Mouse (Mus musculus) lung, embryonic 14.5 days (tissue): Measurements from ENCODE around the gene Grin3b. TPM values are rescaled to one million over a fixed set of nuclear protein-coding genes. Genes with fewer than 3 reads are reported as not detected.
A peak's percentile ranks its signal among the peaks of the same experiment; 100 is the strongest.

Experiments
- ATAC-seq: fragments of 200-750 bp; cut with Nextera tagmentation; 2 replicates; pipeline ENCODE4 v1.8.0; 2017; ENCODE audit warnings: mild to moderate bottlenecking, moderate TSS enrichment, moderate library complexity; ENCODE audit not compliant: insufficient read depth
- DNase-seq: peaks from one replicate; pipeline ENCODE4 v3.0.0-alpha.2; 2015
- H3K27ac ChIP-seq: fragments of 300-500 bp; sonication (generic); 2 replicates; pipeline ENCODE4 v1.5.1; 2014; ENCODE audit warnings: low read depth, mild to moderate bottlenecking, moderate library complexity
- H3K27me3 ChIP-seq: fragments of 300-500 bp; sonication (generic); 2 replicates; pipeline ENCODE4 v1.6.1; 2014; ENCODE audit warnings: low read length, control low read depth; ENCODE audit not compliant: insufficient read depth
- H3K36me3 ChIP-seq: fragments of 300-500 bp; sonication (generic); 2 replicates; pipeline ENCODE4 v1.6.1; 2014; ENCODE audit warnings: control low read depth; ENCODE audit not compliant: insufficient read depth
- H3K4me1 ChIP-seq: fragments of 300-500 bp; sonication (generic); 2 replicates; pipeline ENCODE4 v1.6.1; 2014; ENCODE audit warnings: antibody characterized with exemption, control low read depth; ENCODE audit not compliant: insufficient read depth
- H3K4me2 ChIP-seq: fragments of 300-500 bp; sonication (generic); 2 replicates; pipeline ENCODE4 v1.6.1; 2014; ENCODE audit warnings: mild to moderate bottlenecking
- H3K4me3 ChIP-seq: fragments of 300-500 bp; sonication (generic); 2 replicates; pipeline ENCODE4 v1.5.1; 2014; ENCODE audit warnings: low read depth, low read length
- H3K9ac ChIP-seq: fragments of 300-500 bp; sonication (generic); 2 replicates; pipeline ENCODE4 v1.6.1; 2014
- H3K9me3 ChIP-seq: fragments of 300-500 bp; sonication (generic); 2 replicates; pipeline ENCODE4 v1.6.1; 2016; ENCODE audit warnings: low read depth, low read length, control low read depth
- CTCF ChIP-seq: IDR thresholded peaks from 2 replicates; pipeline ENCODE4 v1.5.1; 2016; ENCODE audit warnings: antibody characterized with exemption, low read depth
- WGBS: fragments of 180-500 bp; shearing (Covaris S2); extraction: QIAGEN DNeasy Blood & Tissue Kit; methylation state at CpG from one replicate; pipeline ENCODE4 v1.1.7; 2014; 5-methylcytosine and 5-hydroxymethylcytosine counted together
- polyA plus RNA-seq: library from polyadenylated mRNA; unstranded; fragments of >200 nt; fragmentation: Nextera tagmentation; extraction: Ambion mirVana; gene quantifications from 2 replicates; pipeline ENCODE4 v1.2.1, GENCODE M21; 2014

Gene Grin3b
- polyA plus RNA-seq, 1 experiment from 2014 or later, result 0.41 TPM

GRCm38 (mm10) chr10:79995636-79996035 lies 25.1 kb downstream of the Grin3b start:
- peaks cover 5% of the 10 kb centered on the region; the same call in 1 of the 2 replicates for H3K9me3 ChIP-seq
- H3K4me2 ChIP-seq, result no peak overlapping the region
- DNase-seq (no peak), ATAC-seq (no peak)
- H3K36me3 ChIP-seq, result peaks cover 50% of the 10 kb centered on the region
- H3K27ac ChIP-seq, result no peak overlapping the region
- H3K9ac ChIP-seq, result no peak overlapping the region
- 86% methylated on average over 1 of the region's 1 CpGs for WGBS
- H3K4me3 ChIP-seq, result no peak overlapping the region
- TF ChIP-seq CTCF, result no peak
- no peaks in the 10 kb centered on the region for H3K27me3 ChIP-seq
- H3K4me1 ChIP-seq, result peaks cover 8% of the 10 kb centered on the region; the same call in 1 of the 2 replicates

- peak; percentile 96 for DNase-seq
- H3K27me3 ChIP-seq, result no peaks in the 10 kb centered on the region
- H3K27ac ChIP-seq, result peak within 1 kb of the TSS; percentile 43; the same call in 1 of the 2 replicates
- H3K9ac ChIP-seq, result peak within 1 kb of the TSS; percentile 51
- peaks cover 42% of the 10 kb centered on the region for H3K36me3 ChIP-seq
- ATAC-seq, result peak; percentile 86
- H3K9me3 ChIP-seq, result peaks cover 4% of the 10 kb centered on the region; the same call in 1 of the 2 replicates
- peaks cover 8% of the 10 kb centered on the region; the same call in 1 of the 2 replicates for H3K4me1 ChIP-seq
- TF ChIP-seq CTCF, result peak; percentile 42; the same call in 1 of the 2 replicates
- under 1% methylated on average over 34 of the region's 34 CpGs for WGBS
- H3K4me2 ChIP-seq, result peak within 1 kb of the TSS; percentile 87
- H3K4me3 ChIP-seq, result peak within 1 kb of the TSS; percentile 52
Measured at GRCm38 (mm10) chr10:79996272-79997033, 25.9 kb downstream of the Grin3b start, which contains the start of gene Abca7. TSS of gene Abca7 (plus strand) at chr10:79996494.

- peaks cover 35% of the 10 kb centered on the region for H3K36me3 ChIP-seq
- peak overlapping the region; percentile 43 for H3K27ac ChIP-seq
- H3K27me3 ChIP-seq, result peaks cover 4% of the 10 kb centered on the region; the same call in 1 of the 2 replicates
- peaks cover 8% of the 10 kb centered on the region; the same call in 1 of the 2 replicates for H3K4me1 ChIP-seq
- peak overlapping the region; percentile 87 for H3K4me2 ChIP-seq
- H3K4me3 ChIP-seq, result peak overlapping the region; percentile 52
- under 1% methylated on average over 35 of the region's 35 CpGs for WGBS
- DNase-seq, result peak; percentile 93
- no peaks in the 10 kb centered on the region for H3K9me3 ChIP-seq
- ATAC-seq, result peak; percentile 67
- TF ChIP-seq CTCF, result no peak
- peak overlapping the region; percentile 51 for H3K9ac ChIP-seq
Measured at GRCm38 (mm10) chr10:79997034-79997760, 26.7 kb downstream of the Grin3b start.

- ATAC-seq (peak; percentile 39; the same call in 1 of the 2 replicates), DNase-seq (peak; percentile 76)
- Histone ChIP-seq H3K4me1 (peaks cover 8% of the 10 kb centered on the region; the same call in 1 of the 2 replicates), H3K4me2 (peak overlapping the region; percentile 87), H3K4me3 (peak overlapping the region; percentile 52), H3K9ac (peak overlapping the region; percentile 34), H3K9me3 (no peaks in the 10 kb centered on the region), H3K27ac (peak overlapping the region; percentile 43; the same call in 1 of the 2 replicates), H3K36me3 (peaks cover 28% of the 10 kb centered on the region), H3K27me3 (peaks cover 10% of the 10 kb centered on the region; the same call in 1 of the 2 replicates)
- no peak for TF ChIP-seq CTCF
- WGBS, result 9% methylated on average over 15 of the region's 15 CpGs
Measured at GRCm38 (mm10) chr10:79997819-79998218, 27.3 kb downstream of the Grin3b start.

- H3K9me3 ChIP-seq, result no peaks in the 10 kb centered on the region
- no peak overlapping the region for H3K4me3 ChIP-seq
- no peak for TF ChIP-seq CTCF
- 65% methylated on average over 9 of the region's 9 CpGs for WGBS
- DNase-seq (no peak), ATAC-seq (no peak)
- no peak overlapping the region for H3K4me2 ChIP-seq
- H3K9ac ChIP-seq, result no peak overlapping the region
- peaks cover 10% of the 10 kb centered on the region; the same call in 1 of the 2 replicates for H3K27me3 ChIP-seq
- no peaks in the 10 kb centered on the region for H3K36me3 ChIP-seq
- peaks cover 8% of the 10 kb centered on the region; the same call in 1 of the 2 replicates for H3K4me1 ChIP-seq
- no peak overlapping the region for H3K27ac ChIP-seq
Measured at GRCm38 (mm10) chr10:80001945-80002344, 31.4 kb downstream of the Grin3b start.

GRCm38 (mm10) chr10:80002829-80003228 lies 32.3 kb downstream of the Grin3b start:
- H3K9ac ChIP-seq, result no peak overlapping the region; the same call in 1 of the 2 replicates
- DNase-seq, result no peak
- WGBS, result 27% methylated on average over 21 of the region's 21 CpGs
- no peak overlapping the region for H3K4me2 ChIP-seq
- no peaks in the 10 kb centered on the region for H3K9me3 ChIP-seq
- no peak overlapping the region for H3K27ac ChIP-seq
- peaks cover 4% of the 10 kb centered on the region; the same call in 1 of the 2 replicates for H3K4me1 ChIP-seq
- TF ChIP-seq CTCF, result no peak
- H3K27me3 ChIP-seq, result peaks cover 10% of the 10 kb centered on the region; the same call in 1 of the 2 replicates
- H3K36me3 ChIP-seq, result no peaks in the 10 kb centered on the region
- no peak for ATAC-seq
- H3K4me3 ChIP-seq, result no peak overlapping the region
